Mouse (Mus musculus): ENCODE results near the gene 4930404N11Rik.

- TF ChIP-seq GATA1 (IDR thresholded peaks at IDR 0.05; ENCODE audit: borderline replicate concordance, low read length): no peak
- no peak for TF ChIP-seq FLI1 (IDR thresholded peaks at IDR 0.05; ENCODE audit: low read length)
Observed at GRCm38 (mm10) chr10:81414682-81415081, 49.1 kb upstream of the 4930404N11Rik start.

All from megakaryocyte, embryonic 14.5 days (primary cell).